Mouse (Mus musculus) testis, adult 2 months (tissue): ENCODE data around the gene Htr2b. TPM values are rescaled to one million over a fixed set of nuclear protein-coding genes. Genes with fewer than 3 reads are reported as not detected.

Experiments
- H3K27ac ChIP-seq: fragments of 200-500 bp; 2 replicates; pipeline ENCODE4 v1.5.1; 2012; ENCODE audit warnings: low read depth, low read length; ENCODE audit not compliant: control insufficient read depth, insufficient read depth
- H3K27me3 ChIP-seq: fragments of 200-500 bp; 2 replicates; pipeline ENCODE4 v1.6.1; 2012; ENCODE audit warnings: mild to moderate bottlenecking, low read length, moderate library complexity; ENCODE audit not compliant: control insufficient read depth, insufficient read depth
- H3K36me3 ChIP-seq: fragments of 200-500 bp; 2 replicates; pipeline ENCODE4 v1.6.1; 2012; ENCODE audit warnings: mild to moderate bottlenecking, low read length; ENCODE audit not compliant: control insufficient read depth, insufficient read depth
- H3K4me1 ChIP-seq: fragments of 200-500 bp; 2 replicates; pipeline ENCODE4 v1.6.1; 2012; ENCODE audit warnings: low read length; ENCODE audit not compliant: control insufficient read depth, insufficient read depth
- H3K4me3 ChIP-seq: fragments of 200-500 bp; 2 replicates; pipeline ENCODE4 v1.5.1; 2012; ENCODE audit warnings: low read depth, mild to moderate bottlenecking, low read length, moderate library complexity, mixed read lengths; ENCODE audit not compliant: control insufficient read depth
- CTCF ChIP-seq: fragments of 200-500 bp; IDR thresholded peaks from 2 replicates; pipeline ENCODE4 v1.5.1; 2012; ENCODE audit warnings: low read depth, mild to moderate bottlenecking, inconsistent platforms, low read length, moderate library complexity; ENCODE audit not compliant: control insufficient read depth, insufficient read depth, insufficient replicate concordance
- POLR2A ChIP-seq: fragments of 200-500 bp; IDR thresholded peaks from 2 replicates; pipeline ENCODE4 v1.6.1; 2012; ENCODE audit warnings: low read depth, mild to moderate bottlenecking, inconsistent platforms, low read length, moderate library complexity; ENCODE audit not compliant: control insufficient read depth
- polyA plus RNA-seq: library from polyadenylated mRNA; depleted of rRNA; stranded (reverse); fragments of >200 nt; gene quantifications from 2 replicates; pipeline ENCODE4 v1.2.3, GENCODE M21; 2012

Gene Htr2b
- polyA plus RNA-seq, 1 experiment = 0.07 TPM

DNA sequence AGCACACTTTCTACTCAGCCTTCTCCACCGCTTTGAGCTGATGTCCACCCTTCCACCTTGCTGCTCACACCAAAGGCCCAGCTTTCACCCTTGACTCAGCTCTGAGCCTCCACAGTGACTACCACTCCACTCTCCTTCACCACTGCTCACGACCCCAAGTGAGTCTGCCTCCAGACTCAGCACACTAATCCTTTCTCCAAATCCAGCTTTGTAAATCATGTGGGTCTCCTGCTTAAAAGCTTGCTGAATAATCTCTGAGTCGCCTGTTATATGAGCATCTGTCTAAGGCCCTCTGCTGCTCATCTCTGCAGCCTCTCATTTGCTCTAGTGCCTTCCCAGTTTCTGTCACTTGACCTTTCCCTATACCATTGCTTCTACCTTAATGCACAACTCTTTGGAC, 29.3 kb upstream of the Htr2b start:
- H3K4me1 ChIP-seq = no peaks in the 10 kb centered on the region
- H3K27me3 ChIP-seq = no peaks in the 10 kb centered on the region
- TF ChIP-seq POLR2A (no peak), CTCF (no peak)
- H3K36me3 ChIP-seq = peaks cover 2% of the 10 kb centered on the region; the same call in 1 of the 2 replicates
- H3K4me3 ChIP-seq = no peak overlapping the region
- H3K27ac ChIP-seq = no peak overlapping the region

DNA sequence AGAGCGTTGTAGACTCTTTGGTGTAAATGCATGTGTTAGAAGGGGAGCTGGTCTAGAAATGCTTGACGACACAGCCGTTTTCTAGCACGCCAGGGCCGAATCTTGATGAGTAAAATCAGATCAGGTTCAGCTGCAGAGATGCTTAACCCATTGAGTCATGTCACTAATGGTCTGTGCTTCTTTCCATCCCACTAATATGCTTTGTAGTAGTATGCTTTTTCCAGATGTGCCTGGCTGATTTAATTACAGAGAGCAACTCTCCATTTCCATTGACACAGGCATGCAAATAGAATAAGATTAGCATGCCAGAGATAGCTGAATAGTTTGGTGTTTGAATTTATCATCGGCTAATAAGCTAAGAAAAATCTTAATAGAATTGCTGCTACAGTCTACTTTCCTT, 23.5 kb upstream of the Htr2b start:
- no peak overlapping the region for H3K4me3 ChIP-seq
- no peak for TF ChIP-seq CTCF
- TF ChIP-seq POLR2A = no peak
- H3K27me3 ChIP-seq = no peaks in the 10 kb centered on the region
- H3K27ac ChIP-seq = no peak overlapping the region
- peaks cover 2% of the 10 kb centered on the region; the same call in 1 of the 2 replicates for H3K36me3 ChIP-seq
- H3K4me1 ChIP-seq = no peaks in the 10 kb centered on the region

DNA sequence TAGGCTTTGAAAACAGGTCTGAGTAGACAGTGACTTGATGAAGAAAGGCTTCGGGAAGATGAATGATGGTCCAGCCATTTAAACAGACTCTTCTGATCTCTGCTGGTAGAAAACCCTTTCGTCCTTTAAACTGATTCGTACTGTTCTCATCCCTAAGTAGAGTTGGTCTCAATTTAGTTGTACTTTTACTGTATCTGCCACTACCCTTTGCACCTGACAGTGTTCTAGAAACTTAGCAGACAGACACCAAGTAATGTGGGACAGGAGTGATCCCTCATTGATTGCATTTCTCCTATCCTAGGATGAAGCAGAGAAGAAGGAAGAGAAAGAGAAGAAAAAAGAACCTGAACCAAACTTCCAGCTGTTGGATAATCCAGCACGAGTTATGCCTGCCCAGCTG, 21.6 kb upstream of the Htr2b start, which contains the start of gene Gm21972:
TSS of gene Gm21972 (plus strand) at position 301 of the 400 bp plus-strand sequence.
- no peaks in the 10 kb centered on the region for H3K27me3 ChIP-seq
- H3K4me1 ChIP-seq = no peaks in the 10 kb centered on the region
- TF ChIP-seq POLR2A (no peak), CTCF (no peak)
- H3K36me3 ChIP-seq = peaks cover 3% of the 10 kb centered on the region; the same call in 1 of the 2 replicates
- H3K27ac ChIP-seq = no peak within 1 kb of the TSS
- no peak within 1 kb of the TSS for H3K4me3 ChIP-seq

DNA sequence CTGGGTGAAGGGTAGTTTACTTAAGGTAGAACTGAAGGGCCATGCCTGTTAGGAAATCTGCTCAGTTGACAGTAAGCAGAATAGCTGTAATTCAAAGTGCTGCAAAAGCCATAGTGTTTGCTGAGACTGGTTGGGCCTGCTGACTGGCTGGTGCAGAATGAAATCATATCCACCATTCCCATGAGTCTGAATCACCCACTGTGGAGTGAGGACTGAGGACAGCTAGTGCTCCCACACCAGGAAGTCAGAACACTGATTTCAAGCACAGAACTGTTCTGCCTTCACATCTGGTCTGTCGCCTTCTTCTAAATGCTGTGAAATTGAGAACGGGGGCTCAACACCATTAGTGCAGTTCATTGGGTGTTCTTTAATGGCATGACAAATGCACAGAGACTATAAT, 14.3 kb upstream of the Htr2b start:
- H3K36me3 ChIP-seq = peaks cover 2% of the 10 kb centered on the region; the same call in 1 of the 2 replicates
- H3K4me1 ChIP-seq = no peaks in the 10 kb centered on the region
- H3K4me3 ChIP-seq = no peak overlapping the region
- no peaks in the 10 kb centered on the region for H3K27me3 ChIP-seq
- TF ChIP-seq POLR2A (no peak), CTCF (no peak)
- H3K27ac ChIP-seq = no peak overlapping the region

DNA sequence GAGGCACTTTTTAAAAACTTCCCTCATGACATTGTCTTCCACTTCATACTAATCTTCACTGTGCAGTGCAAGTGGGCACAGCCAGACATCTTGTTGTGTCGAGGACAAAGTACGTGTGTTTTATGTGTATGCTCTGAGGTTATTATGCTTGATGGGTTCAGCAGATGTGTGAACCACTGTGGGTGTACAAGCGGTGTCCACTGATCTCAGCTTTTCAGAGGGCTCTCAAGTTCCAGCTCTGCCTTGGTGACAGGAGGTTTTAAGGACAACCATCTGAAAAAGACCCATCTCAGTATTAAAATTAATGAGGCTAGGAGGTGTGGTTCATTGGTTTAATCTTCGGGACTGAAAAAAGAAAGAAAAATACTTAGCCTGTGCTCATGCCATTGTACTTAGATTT, 7.8 kb upstream of the Htr2b start:
- H3K36me3 ChIP-seq = peaks cover 2% of the 10 kb centered on the region
- H3K27me3 ChIP-seq = no peaks in the 10 kb centered on the region
- TF ChIP-seq POLR2A (no peak), CTCF (no peak)
- H3K4me1 ChIP-seq = no peaks in the 10 kb centered on the region
- no peak overlapping the region for H3K4me3 ChIP-seq
- H3K27ac ChIP-seq = no peak overlapping the region

DNA sequence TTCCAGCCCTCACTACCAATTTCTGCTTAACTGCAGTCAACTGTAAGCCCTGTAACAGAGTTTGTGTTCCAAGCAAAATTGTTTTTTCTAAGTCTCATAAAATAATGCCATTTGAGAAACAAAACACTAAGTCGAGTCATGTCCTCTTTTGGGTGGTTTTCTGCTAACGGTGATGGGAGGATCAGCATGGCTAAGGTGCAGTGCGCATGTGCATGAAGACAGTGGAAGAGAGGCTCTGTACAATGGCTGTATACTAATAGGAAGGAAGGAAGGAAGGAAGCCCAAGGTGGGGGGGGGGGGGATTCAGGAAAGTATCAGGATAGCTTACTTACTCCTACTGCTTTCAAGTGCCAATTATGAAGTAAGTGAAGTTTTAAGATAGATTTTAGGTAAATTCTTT, 2.4 kb upstream of the Htr2b start:
- Histone ChIP-seq H3K27me3 (no peaks in the 10 kb centered on the region), H3K4me1 (no peaks in the 10 kb centered on the region), H3K27ac (no peak overlapping the region), H3K4me3 (no peak overlapping the region), H3K36me3 (no peaks in the 10 kb centered on the region)
- TF ChIP-seq CTCF = no peak
- no peak for TF ChIP-seq POLR2A

DNA sequence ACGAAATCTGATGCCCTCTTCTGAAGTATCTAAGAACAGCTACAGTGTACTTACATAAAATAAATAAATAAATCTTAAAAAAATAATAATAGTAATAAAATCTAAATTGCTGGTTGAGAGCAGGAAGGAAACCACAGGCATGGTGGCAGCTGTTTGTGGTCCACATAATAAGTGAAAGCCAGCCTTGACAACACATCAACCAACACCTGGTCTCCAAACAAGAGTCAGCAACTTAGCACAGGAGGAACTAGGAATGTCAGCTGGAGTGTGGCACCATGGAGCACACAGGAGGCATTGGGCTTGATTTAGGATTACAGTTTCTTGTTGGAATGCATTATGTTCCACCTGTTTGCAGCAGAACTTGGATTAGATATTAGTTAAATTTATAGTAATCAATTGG, 6.7 kb downstream of the Htr2b start:
- Histone ChIP-seq H3K27ac (no peak overlapping the region), H3K36me3 (no peaks in the 10 kb centered on the region), H3K4me1 (no peaks in the 10 kb centered on the region), H3K27me3 (no peaks in the 10 kb centered on the region), H3K4me3 (no peak overlapping the region)
- TF ChIP-seq POLR2A = no peak
- no peak for TF ChIP-seq CTCF

DNA sequence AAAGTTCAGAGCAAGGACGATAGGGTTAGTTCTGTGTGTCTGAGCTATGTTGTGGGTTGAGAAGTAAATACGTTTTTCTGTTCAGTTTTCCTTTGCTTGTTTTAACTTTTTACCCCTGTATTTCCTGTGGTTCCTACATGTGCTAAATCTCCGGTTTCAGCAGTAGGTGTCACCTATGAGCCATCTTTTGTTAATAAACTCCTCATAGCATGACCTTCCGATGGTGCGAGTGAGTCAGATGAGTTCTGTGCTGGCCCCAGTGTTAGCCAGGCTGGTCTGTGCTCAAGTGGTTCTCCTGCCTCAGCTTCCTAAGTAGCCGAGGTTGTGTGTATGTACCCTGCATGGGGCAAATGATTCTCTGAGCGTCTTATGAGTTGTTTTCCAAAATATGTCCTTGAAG, 17.4 kb downstream of the Htr2b start:
- peaks cover 3% of the 10 kb centered on the region; the same call in 1 of the 2 replicates for H3K36me3 ChIP-seq
- TF ChIP-seq POLR2A = no peak
- no peak overlapping the region for H3K4me3 ChIP-seq
- H3K27ac ChIP-seq = no peak overlapping the region
- H3K27me3 ChIP-seq = no peaks in the 10 kb centered on the region
- no peaks in the 10 kb centered on the region for H3K4me1 ChIP-seq
